Mouse (Mus musculus) thymus, postnatal 14 days (tissue): ENCODE results near the gene Rasa2.
"Not testable (repeated sequence)": the region's sequence is repeated elsewhere in the genome, so short reads cannot be mapped to it uniquely, and the experiment has no call there.

Experiments
- DNase-seq: peaks from one replicate; pipeline ENCODE4 v3.0.0; 2021

Rasa2 gene

DNA sequence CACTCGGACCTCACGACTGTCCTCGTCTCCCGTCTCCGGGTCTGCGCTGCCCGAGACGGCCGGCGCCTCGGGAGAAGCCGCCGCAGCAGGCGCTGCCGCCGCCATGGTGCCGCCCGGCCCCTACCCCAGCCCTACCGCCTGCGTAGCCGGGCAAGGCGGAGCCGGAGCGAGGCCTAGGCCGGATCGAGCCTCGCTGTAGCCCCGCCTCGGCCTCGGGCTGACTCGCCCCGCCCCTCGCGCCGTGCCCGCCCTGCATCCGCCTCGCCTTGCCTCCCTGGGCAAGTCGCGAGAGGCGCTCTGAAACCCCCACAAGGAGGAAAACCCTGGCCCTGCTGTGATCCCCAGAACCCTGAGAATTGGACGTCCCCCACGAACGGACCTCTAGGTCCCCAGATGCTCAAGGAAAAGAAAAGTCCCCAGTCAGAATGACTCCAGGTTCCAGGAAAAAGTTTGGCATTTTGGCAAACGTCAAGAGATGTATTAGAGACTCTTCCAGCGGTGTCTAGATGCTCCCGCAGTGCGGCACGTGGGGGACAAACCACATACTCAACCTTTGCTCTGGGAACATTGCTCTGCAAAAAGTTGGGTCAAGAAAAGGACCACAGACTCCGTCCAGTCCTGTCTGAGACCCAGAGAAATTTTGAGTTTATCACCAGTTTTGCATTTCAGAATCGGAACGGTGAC, at the start of gene Rasa2:
Gene Rasa2 (minus strand): TSS at position 229 of the 684 bp plus-strand sequence.
- DNase-seq, result peak; percentile 97

DNA sequence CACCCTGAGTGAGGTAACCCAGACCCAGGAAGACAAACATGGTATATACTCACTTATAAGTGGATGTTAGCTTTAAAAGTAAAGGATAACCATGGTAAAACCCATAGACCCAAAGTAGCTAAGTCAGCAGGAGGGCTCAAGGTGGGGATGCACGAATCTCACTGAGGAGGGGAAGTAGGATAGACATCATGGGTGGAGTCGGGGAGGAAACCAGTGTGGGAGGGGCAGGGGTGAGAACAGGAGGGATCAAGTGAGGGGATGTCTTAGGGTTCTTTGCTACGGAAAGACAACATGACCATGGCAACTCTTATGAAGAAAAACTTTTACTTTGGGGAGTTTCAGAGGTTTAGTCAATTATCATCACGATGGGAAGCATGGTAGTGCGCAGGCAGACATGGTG, 47.2 kb upstream of the Rasa2 start:
- DNase-seq, result no peak

DNA sequence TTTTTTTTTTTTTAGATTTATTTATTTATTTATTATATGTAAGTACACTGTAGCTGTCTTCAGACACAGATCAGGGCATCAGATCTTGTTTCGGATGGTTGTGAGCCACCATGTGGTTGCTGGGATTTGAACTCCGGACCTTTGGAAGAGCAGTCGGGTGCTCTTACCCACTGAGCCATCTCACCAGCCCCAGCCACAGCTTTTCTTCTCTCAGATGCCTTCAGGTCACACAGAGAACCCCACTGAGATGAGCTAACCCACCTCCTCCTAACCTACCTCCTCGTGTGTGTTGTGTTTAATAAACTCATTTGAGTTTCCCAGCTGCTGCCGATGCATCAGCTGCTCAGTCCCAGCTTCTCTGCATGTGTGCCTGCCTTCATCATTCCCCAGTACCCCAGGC, 46.3 kb upstream of the Rasa2 start:
- not testable (repeated sequence) for DNase-seq

DNA sequence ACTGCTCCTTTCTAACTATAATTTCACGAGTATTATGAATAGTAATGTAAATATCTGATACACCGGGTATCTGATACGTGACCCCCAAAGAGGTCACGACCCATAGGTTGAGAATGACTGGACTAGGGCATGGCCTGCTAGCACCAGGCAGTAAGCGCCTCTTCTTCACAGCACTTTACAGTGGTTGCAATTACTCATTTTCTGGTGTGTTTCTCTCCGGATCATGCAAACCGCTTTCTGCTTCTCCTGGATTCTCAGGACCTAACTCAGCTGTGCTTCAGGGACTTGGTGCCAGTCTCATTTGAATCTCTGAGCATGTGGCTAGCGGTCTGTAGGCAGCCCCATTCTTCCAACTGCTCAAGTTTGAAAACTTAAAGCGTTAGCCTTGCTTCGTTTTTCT, 45.3 kb upstream of the Rasa2 start:
- no peak for DNase-seq

DNA sequence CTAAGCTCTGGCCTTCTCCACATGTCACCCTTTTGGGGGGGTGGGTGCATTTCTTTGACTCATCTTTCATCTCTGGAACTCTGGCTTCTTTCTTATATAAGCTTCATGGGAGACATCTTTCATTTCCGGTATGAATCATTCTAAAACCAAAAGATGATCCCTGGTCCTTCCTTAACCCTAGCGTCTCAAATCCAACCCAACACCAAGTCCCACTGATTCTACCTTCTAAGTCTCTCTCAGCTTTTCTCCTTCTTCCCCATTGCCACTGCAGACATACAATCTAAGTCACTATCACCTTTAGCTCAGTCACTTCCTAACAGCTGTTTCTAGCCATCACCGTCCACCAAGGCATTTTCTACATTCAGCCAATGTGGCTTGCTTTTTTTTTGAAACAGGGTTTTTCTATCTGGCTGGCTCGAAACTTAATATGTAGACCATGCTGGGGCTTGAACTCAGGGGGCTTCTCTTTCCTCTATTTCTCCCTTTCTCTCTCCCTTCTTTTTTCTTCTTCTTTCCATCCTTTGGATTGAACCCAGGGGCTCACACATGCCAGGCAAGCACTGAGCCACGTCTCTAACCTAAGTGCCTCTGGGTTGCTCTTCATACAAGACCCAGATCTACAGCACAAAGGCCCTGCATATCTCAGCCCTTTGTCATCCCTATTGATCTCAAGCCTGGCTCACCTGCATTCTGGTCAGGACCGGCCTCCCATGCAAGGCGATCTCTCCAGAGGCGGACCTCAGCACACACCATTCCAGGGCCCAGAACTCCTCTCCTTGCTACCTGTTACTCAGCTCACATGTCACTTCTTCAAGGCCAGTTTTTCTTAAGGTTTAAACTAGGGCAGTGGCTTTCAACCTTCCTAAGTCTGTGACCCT, 44.6 kb upstream of the Rasa2 start:
- no peak for DNase-seq

DNA sequence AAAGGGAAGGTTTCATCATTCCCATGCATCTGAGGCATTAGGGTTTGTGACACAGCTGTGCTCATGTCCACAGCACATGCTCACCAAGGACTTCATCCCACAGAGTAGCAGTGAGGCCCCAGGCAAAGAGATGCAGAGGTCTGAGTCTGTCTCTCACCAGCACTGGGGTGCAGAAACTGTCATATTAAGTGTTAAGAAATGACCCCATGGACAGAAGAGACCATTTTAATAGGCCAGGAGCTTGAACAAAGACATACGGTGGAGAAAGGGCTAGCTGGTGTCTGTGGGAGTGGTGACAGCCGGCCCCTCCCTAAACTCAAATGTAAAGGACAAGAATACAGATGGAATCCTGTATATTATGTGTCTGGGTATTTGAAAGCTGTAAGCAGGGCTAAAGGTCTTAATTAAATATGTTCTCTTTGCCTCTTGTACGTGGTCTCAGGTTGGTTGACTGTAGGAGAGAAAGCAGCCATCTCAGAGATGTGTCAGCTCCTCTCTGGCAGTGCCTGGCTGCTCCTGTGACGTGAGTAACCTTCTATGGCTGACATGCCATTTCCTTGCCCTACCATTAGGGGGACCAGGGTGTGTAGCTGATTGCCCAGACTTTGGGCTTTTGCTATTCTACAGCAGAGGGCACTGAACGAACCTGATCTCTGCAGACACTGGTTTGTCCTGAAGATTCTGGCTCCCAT, 43.8 kb upstream of the Rasa2 start:
- DNase-seq, result peak; percentile 77

DNA sequence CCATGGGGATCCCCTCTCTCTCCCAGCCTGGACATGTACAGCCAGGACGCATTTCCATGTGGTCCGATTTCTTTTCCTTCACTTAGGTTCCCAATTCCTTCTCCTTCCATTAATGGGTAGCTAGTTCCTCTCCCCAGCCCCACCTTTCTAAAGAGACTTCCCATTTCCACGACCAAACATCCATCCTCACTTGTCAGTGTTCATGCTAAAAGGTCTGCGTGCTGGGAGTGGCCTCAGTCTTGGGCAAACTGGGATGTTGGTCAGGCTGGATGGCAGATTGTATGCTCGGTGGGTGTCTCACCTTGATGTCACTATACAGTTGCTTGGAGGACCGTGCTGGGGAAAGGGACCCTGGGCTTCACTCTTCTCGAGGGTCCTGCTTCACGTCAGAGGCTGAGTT, 42.9 kb upstream of the Rasa2 start:
- DNase-seq, result no peak

DNA sequence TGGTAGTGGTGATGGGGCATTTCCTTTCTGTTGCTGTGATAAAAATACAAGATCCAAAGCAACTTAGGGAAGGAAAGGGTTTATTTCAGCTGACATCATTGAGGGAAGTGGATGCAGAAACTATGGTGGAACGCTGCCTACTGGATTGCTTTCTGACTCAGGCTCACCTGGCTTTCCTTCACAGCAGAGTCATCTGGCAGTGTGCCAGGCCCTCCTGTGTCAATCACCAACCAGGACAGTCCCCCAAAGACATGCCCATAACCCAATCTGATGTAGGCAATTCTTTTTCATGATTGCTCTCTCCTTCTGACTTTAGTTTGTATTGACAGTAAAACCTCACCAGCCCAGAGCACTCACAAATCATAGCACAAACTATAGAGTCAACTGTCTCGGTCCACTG, 41.0 kb upstream of the Rasa2 start:
- DNase-seq, result no peak

DNA sequence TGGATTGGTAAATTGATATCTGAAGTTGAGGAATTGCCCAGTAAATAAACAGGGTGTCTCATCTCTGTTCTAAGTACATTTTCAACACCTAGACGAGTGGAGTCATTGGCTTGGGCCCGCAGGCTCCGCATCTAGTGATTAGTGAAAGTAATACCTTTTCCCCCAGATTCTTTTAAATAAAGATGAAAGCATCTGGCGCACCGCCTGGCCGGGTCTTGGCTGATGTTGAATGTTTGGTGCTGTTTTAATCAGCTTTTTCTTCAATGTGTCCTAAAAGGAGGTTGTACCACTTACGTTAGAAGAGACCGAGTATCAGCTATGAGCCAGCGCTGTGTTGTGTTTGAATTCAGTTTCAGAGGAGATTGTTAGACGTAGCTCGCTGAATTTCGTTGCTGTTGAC, 39.8 kb upstream of the Rasa2 start:
- no peak for DNase-seq

DNA sequence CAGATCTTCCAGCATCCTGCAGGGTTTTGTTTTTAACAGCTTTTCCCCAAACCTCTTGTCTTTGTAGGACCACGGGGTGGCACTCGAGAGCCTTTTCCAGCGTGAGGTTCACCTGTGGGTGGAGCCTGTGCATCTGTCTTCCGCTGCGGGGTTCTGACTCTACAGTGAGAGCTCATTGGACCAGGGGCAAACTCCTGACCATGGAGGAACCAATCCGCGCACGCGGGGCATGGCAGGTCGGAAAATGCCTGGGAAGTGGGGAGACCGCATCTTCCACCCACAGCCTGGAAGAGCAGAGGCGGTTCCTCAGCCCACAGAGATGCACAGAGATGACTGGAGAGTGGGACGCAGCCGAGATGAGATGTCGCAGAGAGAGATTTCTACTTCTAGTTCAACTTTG, 38.5 kb upstream of the Rasa2 start:
- DNase-seq, result peak; percentile 96

DNA sequence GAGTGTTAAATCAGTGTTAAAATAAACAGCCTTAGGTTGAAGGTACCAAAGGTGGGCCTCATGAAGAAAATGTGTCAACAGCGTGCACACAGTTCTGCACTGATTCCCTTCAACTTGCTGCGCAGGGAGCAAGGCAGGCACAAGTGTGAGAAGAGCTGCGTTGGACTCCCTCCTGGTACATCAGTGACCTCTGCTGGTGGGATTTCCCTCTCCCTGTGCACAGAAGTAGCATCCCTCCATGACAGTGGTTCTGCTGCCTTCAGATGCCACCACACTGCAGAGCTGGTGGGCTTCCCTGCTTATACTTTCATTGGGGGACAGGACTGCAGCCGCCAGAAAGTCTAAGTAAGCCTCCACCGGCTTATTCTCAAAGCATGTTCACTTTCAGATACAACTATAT, 37.2 kb upstream of the Rasa2 start:
- peak; percentile 83 for DNase-seq

DNA sequence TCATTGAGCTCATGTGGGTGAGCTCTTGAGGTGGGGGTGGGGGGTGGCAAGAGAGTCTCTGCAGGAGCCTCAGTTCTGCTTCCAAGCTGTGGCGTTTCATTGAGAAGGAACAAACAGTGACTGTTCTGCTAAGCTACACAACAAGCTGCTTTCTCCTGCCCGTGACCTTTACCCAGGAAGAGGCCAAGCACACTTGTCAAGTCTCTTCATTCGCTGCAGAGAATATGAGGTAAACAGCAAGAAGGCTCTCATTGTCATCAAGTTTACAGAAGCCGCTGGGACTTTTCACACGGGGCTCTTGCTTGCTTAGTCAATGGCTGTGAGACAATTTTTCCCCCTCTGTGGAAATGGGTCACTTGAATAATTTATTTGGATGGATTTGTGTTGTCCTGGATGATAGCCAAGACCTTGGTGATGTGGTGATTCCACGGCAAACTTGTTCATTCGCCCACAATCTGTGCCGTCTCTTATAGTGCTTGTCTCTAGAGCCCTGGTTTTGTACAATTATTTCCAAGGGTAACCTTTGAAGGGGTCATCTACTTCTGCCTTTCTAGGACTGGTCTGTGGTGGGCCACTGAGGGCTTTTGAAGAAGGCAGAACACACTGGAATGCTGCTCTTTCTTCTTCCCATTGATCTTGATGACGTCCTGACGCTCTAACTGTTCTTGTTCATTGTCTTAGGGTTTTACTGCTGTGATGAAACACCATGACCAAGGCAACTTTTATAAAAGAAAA, 29.3 kb upstream of the Rasa2 start:
- no peak for DNase-seq

DNA sequence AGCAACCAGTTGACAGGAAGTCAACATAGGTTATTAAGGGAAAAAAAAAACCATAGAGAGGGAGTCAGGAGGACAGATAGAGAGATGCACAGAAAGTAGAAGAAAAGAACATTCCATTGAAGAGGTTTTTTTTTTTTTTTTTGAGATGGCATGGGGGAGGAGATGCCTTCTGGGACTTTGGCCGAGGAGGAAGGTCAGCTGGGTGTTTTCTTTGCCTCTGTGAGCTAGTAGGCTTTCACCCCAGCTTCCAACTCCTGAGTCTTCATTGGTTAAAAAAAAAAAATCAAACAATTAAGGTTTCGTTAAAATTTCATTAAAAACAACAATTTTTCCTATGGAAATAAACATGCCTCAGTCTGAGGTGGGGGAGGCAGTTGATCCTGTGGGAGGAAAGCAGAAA, 28.4 kb upstream of the Rasa2 start:
- no peak for DNase-seq

DNA sequence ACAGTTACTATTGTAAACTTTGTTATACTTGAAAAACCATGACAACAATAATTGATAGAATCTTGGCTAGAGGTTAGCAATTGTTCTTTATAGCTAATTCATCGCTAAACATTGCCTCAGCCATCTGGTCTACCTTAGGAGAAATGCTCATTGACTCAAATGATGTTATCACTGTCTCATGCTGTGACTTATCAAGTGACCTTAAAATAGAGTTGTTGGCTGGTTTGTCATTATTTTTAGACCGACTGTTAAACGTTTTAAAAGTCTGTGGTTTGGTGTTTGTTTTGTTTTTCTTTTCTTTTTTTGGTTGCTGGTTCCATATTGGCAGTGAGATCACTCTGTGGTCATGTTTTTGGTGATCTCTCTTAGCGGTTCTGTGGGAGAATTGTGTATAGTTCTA, 22.1 kb upstream of the Rasa2 start:
- no peak for DNase-seq

DNA sequence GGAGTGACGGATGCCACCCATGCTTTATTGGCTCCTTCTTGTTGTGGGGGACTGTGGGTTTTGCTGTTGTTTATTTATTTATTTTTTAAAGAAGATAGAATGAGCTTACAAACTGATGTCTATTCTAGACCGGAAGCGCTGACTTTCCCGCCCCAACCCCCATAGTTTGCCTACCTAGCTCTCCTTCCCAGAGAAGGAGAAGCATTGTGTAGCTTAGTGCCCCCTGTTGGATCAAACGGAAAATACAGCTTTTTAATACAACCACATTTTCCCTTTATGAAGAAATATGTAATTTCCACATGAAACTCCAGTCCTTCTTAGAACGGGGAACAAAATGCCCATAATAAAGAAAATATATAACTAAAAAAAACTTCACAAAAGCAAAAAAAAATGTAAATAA, 21.3 kb upstream of the Rasa2 start:
- peak; percentile 64 for DNase-seq

DNA sequence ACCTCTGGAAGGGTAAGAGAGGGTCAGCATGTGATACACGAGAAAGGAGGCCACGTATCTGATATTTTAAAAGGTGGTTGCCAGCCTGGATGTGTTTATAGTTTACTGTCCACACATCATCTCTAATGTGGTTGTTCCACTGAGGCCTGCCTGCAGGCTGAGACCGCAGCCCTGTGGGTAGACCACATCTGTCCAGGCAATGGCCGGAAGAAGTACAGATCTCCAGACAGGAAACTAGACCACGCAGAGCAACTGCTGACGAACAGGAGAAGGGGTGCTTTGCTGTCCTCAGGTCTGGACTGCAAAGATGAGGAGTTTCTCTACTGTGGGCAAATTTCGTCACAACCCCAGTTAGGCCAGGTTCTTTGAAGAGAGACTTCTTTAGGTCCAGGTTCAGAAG, 19.4 kb upstream of the Rasa2 start:
- DNase-seq, result no peak

DNA sequence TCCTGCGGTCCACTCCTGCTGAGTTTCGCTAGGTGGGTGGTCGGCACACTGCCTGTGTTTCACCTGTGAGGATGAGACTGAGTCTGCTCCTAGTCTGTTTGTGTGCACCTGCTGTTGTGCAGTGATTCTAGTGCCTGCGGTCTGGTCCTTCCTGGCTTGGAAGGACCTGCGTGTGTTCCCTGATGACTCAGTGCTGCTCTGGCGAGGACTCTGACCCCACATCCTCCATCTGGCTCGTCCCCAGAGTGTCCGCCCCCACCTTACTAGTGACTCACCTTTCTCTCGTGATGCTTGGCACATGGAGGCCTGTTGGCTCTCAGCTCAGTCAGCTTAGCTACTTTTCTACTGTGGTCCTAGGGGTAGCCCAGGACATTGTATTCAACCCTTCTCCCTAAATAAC, 18.5 kb upstream of the Rasa2 start:
- DNase-seq, result no peak

DNA sequence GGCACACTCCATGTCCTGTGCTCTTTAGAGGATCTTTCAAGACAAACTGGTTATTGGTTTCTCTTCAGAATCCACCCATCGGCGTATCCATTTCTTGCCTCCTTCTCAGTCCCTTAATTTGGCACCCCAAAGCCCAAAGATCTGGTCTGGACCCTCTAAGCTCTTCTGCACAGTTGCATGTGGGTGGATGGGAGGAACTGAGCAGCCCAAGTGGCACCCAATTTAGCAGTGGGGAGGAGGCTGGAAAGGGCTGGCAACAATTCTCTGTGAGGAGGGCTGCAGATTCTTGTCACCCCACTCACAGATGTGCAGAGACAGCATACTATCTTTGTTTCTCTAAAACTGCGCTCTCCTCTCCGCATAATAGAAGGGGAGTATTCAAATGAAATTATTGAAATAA, 17.9 kb upstream of the Rasa2 start:
- DNase-seq, result no peak

DNA sequence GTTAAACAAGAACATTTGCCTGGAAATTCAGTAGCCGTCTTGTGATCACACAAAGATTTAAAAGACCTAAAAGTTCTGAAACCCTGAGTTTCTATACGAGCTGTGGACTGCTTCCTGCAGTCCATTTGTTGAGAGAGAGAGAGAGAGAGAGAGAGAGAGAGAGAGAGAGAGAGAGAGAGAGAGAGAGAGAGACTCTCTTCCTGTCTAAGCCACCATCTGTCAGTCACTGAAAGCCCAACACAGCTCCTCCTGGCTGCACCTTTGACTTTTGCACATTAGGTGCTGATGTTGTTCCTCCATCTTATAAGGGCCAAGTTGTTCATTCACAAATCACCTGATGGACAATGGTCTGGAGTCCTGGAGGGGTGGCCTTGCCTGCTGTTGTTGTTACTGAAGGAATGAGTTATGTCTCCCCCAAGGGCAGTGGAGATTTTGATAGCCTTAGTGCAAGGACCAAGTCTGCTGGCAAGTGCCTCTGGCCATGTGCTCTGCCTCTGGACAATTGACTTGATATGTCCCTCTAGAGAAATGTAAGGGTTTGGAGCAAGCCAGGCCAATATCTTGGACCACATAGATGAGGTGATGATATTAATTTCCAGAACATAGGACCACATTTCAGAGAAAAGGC, 15.4 kb upstream of the Rasa2 start:
- DNase-seq, result no peak

DNA sequence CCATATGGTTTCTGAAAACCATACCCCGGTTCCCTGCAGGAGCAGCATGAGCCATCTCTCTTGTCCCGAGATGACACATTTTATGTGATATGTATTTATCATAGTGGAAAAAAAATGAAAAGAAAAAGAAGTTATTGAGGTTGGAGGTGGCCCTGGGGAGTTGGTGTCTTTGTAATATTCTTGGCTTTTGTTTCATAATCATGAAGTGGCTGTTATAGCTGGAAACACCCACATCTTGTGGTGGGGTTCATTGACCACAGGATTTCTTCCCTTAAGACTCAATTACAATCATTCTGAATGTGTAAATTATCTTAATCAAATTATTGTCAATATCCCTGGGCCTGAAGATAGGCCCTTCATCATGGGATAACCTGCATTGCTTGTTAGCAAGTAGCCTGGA, 13.4 kb upstream of the Rasa2 start:
- no peak for DNase-seq

DNA sequence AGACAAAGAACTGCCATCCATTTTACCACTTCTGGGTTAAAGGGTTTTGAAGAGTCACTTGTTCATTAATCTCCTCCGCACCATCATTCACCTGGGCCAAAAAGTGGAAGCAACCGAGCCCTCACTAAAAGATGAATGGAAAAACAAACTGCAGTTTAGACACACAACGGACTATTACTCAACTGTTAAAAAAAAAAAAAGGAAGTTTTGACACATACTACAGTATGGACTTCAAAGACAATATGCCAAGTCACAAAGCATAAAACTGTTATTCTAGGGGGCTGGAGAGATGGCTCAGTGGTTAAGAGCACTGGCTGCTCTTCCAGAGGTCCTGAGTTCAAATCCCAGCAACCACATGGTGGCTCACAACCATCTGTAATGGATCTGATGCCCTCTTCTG, 12.6 kb upstream of the Rasa2 start:
- not testable (repeated sequence) for DNase-seq

DNA sequence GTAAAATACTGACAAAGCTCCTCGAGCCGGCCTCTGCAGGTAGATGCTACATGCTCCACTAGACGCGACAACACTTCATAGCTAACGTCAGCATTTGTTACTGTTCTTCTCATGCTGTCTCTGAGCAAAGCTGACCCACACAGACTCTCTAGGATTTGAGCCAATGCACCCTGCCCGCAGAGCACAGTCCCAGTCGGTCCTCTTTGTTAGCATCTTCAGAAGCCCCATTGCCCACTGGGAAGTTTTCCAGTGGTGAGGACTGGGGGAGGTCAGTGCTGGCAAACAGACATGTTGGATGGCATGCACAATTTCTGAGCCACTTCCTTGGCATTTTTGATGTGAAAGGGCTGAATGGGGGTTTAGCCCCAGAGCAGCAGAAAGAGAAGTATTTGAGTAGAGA, 8.0 kb upstream of the Rasa2 start:
- no peak for DNase-seq

DNA sequence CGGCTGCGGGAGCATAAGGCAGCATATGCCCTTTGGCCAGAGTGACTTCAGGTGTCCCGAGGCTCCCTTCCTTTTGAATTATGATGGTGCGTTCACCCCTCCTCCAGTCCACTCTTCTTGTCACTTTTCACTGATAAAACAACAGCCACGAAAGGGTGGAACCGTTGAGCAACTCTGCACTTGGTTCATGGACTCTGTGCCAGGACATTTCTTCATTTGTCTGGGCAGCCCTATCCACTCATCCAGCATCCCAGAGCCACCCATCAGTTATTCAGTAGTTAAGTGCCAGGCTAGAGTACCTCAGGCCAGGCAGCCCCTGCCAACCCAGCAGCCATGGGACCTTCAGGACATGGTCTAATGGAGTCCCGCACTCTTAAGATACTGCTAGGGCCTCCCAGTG, 7.1 kb upstream of the Rasa2 start:
- no peak for DNase-seq
